Mouse (Mus musculus) urinary bladder, postnatal 36 days (tissue): ENCODE data around the gene Qrfpr.

Experiments
- DNase-seq, 2 experiments: peaks; one replicate each; pipeline ENCODE4 v3.0.0; 2022; ENCODE audit warnings: low spot score in 2 of 2, mixed read lengths in 1 of 2

Qrfpr gene

DNA sequence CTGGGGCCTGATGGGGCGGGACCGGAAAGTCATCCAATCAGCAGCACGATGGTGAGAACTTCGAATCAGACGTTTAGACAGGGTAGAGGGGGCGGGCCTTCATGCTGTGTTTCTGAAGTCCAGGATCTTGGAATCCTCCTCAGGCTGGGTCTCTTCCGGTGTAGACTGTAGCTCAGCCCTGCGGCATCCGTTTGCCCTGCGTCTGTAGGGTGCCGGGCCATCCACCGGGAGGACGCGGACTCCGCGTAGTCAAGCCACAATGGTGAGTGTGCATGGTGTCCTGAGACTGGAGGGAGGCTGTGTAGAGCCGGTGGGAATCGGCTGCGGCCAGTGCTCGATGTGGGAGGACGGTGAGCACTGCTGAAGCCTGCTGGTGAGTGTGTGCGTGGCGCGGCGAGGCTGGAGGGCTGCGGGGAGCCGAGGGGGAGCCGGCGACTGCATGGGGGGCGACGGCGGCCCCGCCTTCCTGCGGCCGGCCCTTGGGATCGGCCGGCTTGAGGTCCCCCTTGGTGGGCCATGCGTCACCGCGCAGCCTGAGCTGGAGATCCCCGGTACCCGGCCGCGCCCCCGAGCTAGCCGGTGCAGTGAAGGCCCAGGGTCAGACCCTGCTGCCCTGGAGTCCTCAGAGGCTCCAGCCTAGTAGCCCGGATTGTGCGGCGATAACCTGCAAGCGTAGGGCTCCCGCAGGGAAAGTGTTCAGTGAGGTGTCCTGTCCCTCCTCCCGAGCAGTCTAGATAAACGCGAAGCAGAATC, 71.0 kb downstream of the Qrfpr start, which contains the start of gene D3Ertd254e:
Gene D3Ertd254e (plus strand): TSS at position 84 of the 753 bp plus-strand sequence.
- DNase-seq = peak; percentile 80 to 88

- DNase-seq = no peak
Observed at GRCm38 (mm10) chr3:36150537-36150933, 71.6 kb downstream of the Qrfpr start.

DNA sequence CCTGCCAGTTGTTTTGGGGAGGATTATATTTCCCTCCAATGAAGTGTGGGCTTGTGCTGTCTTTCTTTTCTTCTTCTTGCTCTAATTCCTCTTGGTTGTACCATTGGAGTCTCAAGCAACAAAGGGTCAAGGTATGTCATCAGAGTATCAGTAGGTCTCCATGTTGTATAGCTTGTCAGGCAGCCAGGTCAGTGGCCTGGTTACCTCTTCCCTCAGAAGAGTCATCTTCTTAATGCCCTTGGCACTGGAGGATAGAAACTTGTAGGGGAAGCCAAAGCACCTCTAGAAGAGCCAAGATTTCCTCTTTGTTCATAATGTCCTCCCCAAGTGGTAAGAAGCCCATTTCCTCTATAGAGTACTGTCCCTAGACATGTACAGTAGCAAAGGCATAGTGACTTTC, 83.1 kb downstream of the Qrfpr start:
- DNase-seq = no peak

DNA sequence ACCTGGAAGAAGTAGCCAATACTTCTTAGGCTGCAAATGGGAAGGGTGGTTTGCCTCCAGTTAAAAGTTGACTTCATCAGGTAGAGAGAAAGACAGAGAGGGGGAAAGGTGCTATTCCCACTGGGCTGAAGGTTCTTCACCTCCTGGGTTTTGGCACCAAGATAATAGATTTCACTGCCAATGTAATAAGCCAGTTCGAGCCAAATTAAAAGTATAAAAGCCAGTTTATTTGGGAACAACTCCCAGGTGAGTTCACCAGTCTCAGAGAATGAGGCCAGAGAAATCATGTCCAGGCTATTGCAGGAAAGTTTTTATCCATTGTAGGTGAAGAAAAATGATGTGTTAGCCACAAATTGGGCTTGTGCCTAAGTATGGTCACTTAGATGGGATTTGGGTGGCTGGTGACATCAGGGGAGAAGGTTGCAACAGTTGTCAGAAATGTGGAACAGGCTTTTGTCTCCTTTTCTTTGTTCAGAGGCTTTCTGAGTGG, 83.9 kb downstream of the Qrfpr start:
- no peak for DNase-seq

DNA sequence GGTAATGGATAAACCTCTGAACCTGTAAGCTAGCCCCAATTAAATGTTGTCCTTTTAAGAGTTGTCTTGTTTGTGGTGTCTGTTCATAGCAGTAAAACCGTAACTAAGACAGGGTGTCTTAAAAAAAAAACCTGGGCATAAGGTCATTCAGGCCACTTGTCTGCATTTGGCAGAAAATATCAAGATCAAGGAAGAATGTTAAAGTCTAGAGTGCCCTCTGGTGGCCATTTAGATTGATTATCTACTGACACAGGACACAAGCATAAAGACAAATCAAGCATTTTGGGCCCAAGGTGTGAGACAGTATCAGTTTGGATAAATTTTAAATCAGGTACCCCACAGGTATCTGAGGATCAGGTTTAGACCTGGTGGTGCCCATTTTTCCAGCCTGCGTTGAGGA, 84.6 kb downstream of the Qrfpr start:
- DNase-seq = no peak

- no peak for DNase-seq
Observed at GRCm38 (mm10) chr3:36136152-36136551, 86.0 kb downstream of the Qrfpr start.
